Mouse (Mus musculus) neutrophil, adult 5-6 weeks (primary cell): ENCODE results near the gene Adarb1. TPM values are rescaled to one million over a fixed set of nuclear protein-coding genes. Genes with fewer than 3 reads are reported as not detected.
"Not testable (repeated sequence)": the region's sequence is repeated elsewhere in the genome, so short reads cannot be mapped to it uniquely, and the experiment has no call there.

Experiments used
- ATAC-seq: fragments of 151-379, 151-347 bp; 2 replicates; pipeline ENCODE4 v1.8.0; 2017; ENCODE audit warnings: mild to moderate bottlenecking, moderate TSS enrichment; ENCODE audit not compliant: insufficient number of reproducible peaks, poor library complexity, low FRiP score, severe bottlenecking; ENCODE audit errors: extremely low read depth
- total RNA-seq: library from RNA; stranded (forward); fragments of 200-1000 nt; gene quantifications from 2 replicates; pipeline ENCODE4 v1.2.3, GENCODE M21; 2017

Gene Adarb1
- total RNA-seq, 1 experiment from 2014 or later, result 0.35 TPM

GRCm38 (mm10) chr10:77290624-77291366 lies 127.3 kb downstream of the Adarb1 start:
- no peak for ATAC-seq

- no peak for ATAC-seq
These were observed 128.5 kb downstream of the Adarb1 start for GRCm38 (mm10) chr10:77289559-77289958.

GRCm38 (mm10) chr10:77288639-77289195 lies 129.4 kb downstream of the Adarb1 start:
- no peak for ATAC-seq

GRCm38 (mm10) chr10:77287626-77288025 lies 130.4 kb downstream of the Adarb1 start:
- no peak for ATAC-seq

GRCm38 (mm10) chr10:77284832-77285231 lies 133.2 kb downstream of the Adarb1 start:
- no peak for ATAC-seq

GRCm38 (mm10) chr10:77282822-77283221 lies 135.2 kb downstream of the Adarb1 start:
- ATAC-seq, result peak; percentile 79

GRCm38 (mm10) chr10:77282085-77282484 lies 136.0 kb downstream of the Adarb1 start:
- ATAC-seq, result not testable (repeated sequence)

- ATAC-seq, result no peak
These were observed 144.3 kb downstream of the Adarb1 start for GRCm38 (mm10) chr10:77273798-77274197.

GRCm38 (mm10) chr10:77272980-77273730 lies 144.9 kb downstream of the Adarb1 start:
- no peak for ATAC-seq

GRCm38 (mm10) chr10:77269129-77269528 lies 148.9 kb downstream of the Adarb1 start:
- ATAC-seq, result no peak

- ATAC-seq, result peak; percentile 13; the same call in 1 of the 2 replicates
These were observed 151.0 kb downstream of the Adarb1 start for GRCm38 (mm10) chr10:77267027-77267426.

- ATAC-seq, result peak; percentile 80
These were observed 151.8 kb downstream of the Adarb1 start for GRCm38 (mm10) chr10:77266281-77266680.

- ATAC-seq, result no peak
These were observed 157.7 kb downstream of the Adarb1 start for GRCm38 (mm10) chr10:77260166-77260875.

- ATAC-seq, result peak; percentile 98
These were observed 159.1 kb downstream of the Adarb1 start, which contains the start of gene Pofut2 for GRCm38 (mm10) chr10:77258704-77259621. Pofut2 (plus strand) TSS chr10:77259218.

- no peak for ATAC-seq
These were observed 160.0 kb downstream of the Adarb1 start for GRCm38 (mm10) chr10:77258041-77258590.

- no peak for ATAC-seq
These were observed 162.4 kb downstream of the Adarb1 start for GRCm38 (mm10) chr10:77255676-77256075.

GRCm38 (mm10) chr10:77255231-77255630 lies 162.8 kb downstream of the Adarb1 start:
- no peak for ATAC-seq

- peak; percentile 52 for ATAC-seq
These were observed 165.3 kb downstream of the Adarb1 start for GRCm38 (mm10) chr10:77252790-77253189.
